Mouse (Mus musculus): ENCODE measurements around the gene Plod3. TPM values are rescaled to one million over a fixed set of nuclear protein-coding genes. Genes with fewer than 3 reads are reported as not detected.

The Plod3 gene
- polyA plus RNA-seq, 1 experiment, result 124 TPM

DNA sequence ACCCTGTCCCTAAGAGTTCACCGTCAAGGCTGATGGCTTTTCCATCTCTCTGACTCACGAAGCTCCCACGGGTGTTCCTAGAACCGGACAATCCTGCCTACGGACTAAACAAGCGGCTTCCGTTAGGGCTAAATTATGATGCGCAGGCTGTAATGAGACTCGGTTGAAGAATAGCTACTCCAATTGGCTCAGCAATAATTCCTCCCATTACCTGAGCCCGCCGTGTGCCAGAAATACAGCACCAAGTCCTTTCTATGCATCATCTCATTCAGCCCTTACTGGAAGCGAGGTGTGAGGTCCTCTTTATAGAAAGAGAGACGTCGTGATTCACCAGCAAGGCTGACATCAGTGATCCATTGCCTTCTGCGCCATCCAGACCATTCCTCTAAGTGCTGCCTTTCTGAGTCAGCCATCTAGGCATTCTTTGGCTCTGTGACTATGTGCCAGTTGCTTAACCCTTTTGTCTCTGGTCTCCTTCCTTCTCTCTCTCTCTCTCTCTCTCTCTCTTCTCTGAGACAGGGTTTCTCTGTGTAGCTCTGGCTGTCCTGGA is 25.7 kb downstream of the Plod3 start:
- H3K4me2 ChIP-seq (ENCODE audit: low read depth), result no peak overlapping the region

DNA sequence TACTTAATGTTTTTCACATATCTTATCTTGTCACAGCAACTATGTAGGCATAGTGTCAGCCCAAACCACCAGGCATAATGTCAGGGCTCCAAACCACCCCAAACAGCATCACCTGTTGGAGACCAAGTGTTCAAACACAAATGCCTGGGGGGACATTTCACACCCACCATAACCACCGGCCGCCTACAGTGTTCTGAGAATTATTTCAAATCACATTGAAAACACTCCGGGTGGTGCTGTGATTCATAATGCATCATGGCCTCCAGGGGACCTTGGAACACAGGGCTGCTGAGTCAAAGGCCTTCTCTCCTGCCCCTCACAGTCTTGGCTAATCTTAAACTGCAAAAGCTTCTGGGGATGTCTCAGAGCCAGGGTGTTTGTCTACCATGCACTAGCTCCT is 29.1 kb downstream of the Plod3 start:
- Histone ChIP-seq H3K27me3 (ENCODE audit: control insufficient read depth, insufficient read depth, insufficient read length) (no peaks in the 10 kb centered on the region), H3K36me3 (ENCODE audit: control insufficient read depth, insufficient read depth) (no peaks in the 10 kb centered on the region), H3K4me2 (ENCODE audit: low read depth) (no peak overlapping the region), H3K4me3 (no peak overlapping the region), H3ac (ENCODE audit: control insufficient read depth, insufficient read length) (no peak overlapping the region), H3K79me2 (ENCODE audit: control insufficient read depth, insufficient read depth) (no peaks in the 10 kb centered on the region)
- TF ChIP-seq REST (IDR thresholded peaks at IDR 0.05; ENCODE audit: insufficient read depth, insufficient read length) (no peak), MYOD1 (IDR thresholded peaks at IDR 0.05; ENCODE audit: control insufficient read depth in 1 of 3, insufficient read length in 2 of 3, low read depth in 2 of 3) (peak in 1 of 3 experiments; percentile 60)

More for the DNA sequence above, 25.7 kb downstream of the Plod3 start:
- Histone ChIP-seq H3ac (ENCODE audit: control insufficient read depth, insufficient read length) (no peak overlapping the region), H3K79me2 (ENCODE audit: control insufficient read depth, insufficient read depth) (no peaks in the 10 kb centered on the region), H3K36me3 (ENCODE audit: control insufficient read depth, insufficient read depth) (no peaks in the 10 kb centered on the region), H3K4me3 (no peak overlapping the region), H3K27me3 (ENCODE audit: control insufficient read depth, insufficient read depth, insufficient read length) (no peaks in the 10 kb centered on the region)
- TF ChIP-seq TCF12 (IDR thresholded peaks at IDR 0.05; ENCODE audit: insufficient read depth, poor library complexity, severe bottlenecking) (no peak), MYOG (IDR thresholded peaks at IDR 0.05; ENCODE audit: control insufficient read depth in 1 of 3, insufficient read depth in 1 of 3, insufficient read length in 2 of 3, low read depth in 2 of 3) (no peak), TCF3 (IDR thresholded peaks at IDR 0.05; ENCODE audit: insufficient read length, low read depth) (no peak), MAX (IDR thresholded peaks at IDR 0.05; ENCODE audit: low read depth) (no peak), USF1 (IDR thresholded peaks at IDR 0.05; ENCODE audit: low read depth) (no peak), POLR2AphosphoS2 (IDR thresholded peaks at IDR 0.05; ENCODE audit: insufficient read length, low read depth) (no peak), MYOD1 (IDR thresholded peaks at IDR 0.05; ENCODE audit: control insufficient read depth in 1 of 3, insufficient read length in 2 of 3, low read depth in 2 of 3) (no peak), SRF (IDR thresholded peaks at IDR 0.05; ENCODE audit: control insufficient read depth, insufficient read length, low read depth) (no peak), POLR2A (IDR thresholded peaks at IDR 0.05; ENCODE audit: insufficient read length, low read depth) (no peak), E2F4 (IDR thresholded peaks at IDR 0.05; ENCODE audit: insufficient read depth) (no peak), REST (IDR thresholded peaks at IDR 0.05; ENCODE audit: insufficient read depth, insufficient read length) (no peak), CEBPB (IDR thresholded peaks at IDR 0.05; ENCODE audit: insufficient read depth, poor library complexity, severe bottlenecking) (no peak)

DNA sequence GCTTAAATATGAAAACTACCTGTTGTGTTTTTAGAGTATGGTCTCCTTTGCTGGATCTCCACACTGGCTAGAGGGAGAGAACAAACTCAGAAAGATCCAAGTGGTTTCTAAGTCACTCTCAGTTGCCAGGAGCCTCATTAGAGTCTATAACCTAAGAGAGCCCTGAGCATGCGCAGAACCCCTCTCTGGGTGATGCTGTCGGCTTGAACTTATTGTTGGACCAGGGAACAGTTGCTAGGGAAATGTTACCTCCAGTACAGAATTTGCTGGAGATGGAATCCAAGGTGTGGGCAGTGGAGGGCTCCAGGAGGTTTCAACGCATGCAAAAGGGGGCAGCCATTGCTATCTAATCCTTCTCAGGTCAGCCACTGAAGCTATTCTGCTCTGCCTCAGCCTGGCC is 37.5 kb downstream of the Plod3 start:
- H3K4me3 ChIP-seq, result no peak overlapping the region
- TF ChIP-seq CEBPB (IDR thresholded peaks at IDR 0.05; ENCODE audit: insufficient read depth, poor library complexity, severe bottlenecking), result no peak
- TF ChIP-seq REST (IDR thresholded peaks at IDR 0.05; ENCODE audit: insufficient read depth, insufficient read length), result no peak
- peaks cover 18% of the 10 kb centered on the region for H3K27me3 ChIP-seq (ENCODE audit: control insufficient read depth, insufficient read depth, insufficient read length)

DNA sequence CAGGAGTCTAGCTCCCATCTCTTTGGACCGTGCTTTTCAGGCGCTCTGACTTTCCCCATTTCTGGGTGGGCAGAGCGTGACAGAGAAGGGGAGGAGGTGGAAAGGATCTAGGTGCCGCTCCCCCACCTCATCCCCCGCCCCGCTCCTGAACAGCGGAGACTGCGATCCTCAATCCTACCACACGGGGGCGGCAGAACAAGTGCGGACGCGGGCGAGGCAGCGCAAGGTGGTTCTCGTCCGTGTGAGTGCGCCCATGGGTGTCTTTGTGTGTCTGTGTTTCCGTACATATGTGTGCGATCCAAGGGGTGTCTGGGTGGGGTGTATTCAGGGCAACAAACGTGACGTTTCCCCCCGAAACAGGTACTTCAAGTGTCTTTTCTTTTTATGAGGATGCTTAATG is 38.3 kb downstream of the Plod3 start:
- TF ChIP-seq USF1 (IDR thresholded peaks at IDR 0.05; ENCODE audit: low read depth) (no peak), MYOG (IDR thresholded peaks at IDR 0.05; ENCODE audit: control insufficient read depth in 1 of 3, insufficient read depth in 1 of 3, insufficient read length in 2 of 3, low read depth in 2 of 3) (no peak), REST (IDR thresholded peaks at IDR 0.05; ENCODE audit: insufficient read depth, insufficient read length) (peak; percentile 7), MYOD1 (IDR thresholded peaks at IDR 0.05; ENCODE audit: control insufficient read depth in 1 of 3, insufficient read length in 2 of 3, low read depth in 2 of 3) (peak in 1 of 3 experiments; percentile 17), CEBPB (IDR thresholded peaks at IDR 0.05; ENCODE audit: insufficient read depth, poor library complexity, severe bottlenecking) (no peak), E2F4 (IDR thresholded peaks at IDR 0.05; ENCODE audit: insufficient read depth) (no peak), TCF3 (IDR thresholded peaks at IDR 0.05; ENCODE audit: insufficient read length, low read depth) (no peak), MAX (IDR thresholded peaks at IDR 0.05; ENCODE audit: low read depth) (no peak)
- Histone ChIP-seq H3K79me2 (ENCODE audit: control insufficient read depth, insufficient read depth) (no peaks in the 10 kb centered on the region), H3K36me3 (ENCODE audit: control insufficient read depth, insufficient read depth) (no peaks in the 10 kb centered on the region), H3K4me2 (ENCODE audit: low read depth) (peak overlapping the region; percentile 59), H3K4me3 (no peak overlapping the region), H3K27me3 (ENCODE audit: control insufficient read depth, insufficient read depth, insufficient read length) (peaks cover 18% of the 10 kb centered on the region), H3ac (ENCODE audit: control insufficient read depth, insufficient read length) (no peak overlapping the region)

More for the DNA sequence above, 37.5 kb downstream of the Plod3 start:
- H3ac ChIP-seq (ENCODE audit: control insufficient read depth, insufficient read length), result no peak overlapping the region
- no peaks in the 10 kb centered on the region for H3K36me3 ChIP-seq (ENCODE audit: control insufficient read depth, insufficient read depth)
- no peaks in the 10 kb centered on the region for H3K79me2 ChIP-seq (ENCODE audit: control insufficient read depth, insufficient read depth)
- no peak overlapping the region for H3K4me2 ChIP-seq (ENCODE audit: low read depth)

DNA sequence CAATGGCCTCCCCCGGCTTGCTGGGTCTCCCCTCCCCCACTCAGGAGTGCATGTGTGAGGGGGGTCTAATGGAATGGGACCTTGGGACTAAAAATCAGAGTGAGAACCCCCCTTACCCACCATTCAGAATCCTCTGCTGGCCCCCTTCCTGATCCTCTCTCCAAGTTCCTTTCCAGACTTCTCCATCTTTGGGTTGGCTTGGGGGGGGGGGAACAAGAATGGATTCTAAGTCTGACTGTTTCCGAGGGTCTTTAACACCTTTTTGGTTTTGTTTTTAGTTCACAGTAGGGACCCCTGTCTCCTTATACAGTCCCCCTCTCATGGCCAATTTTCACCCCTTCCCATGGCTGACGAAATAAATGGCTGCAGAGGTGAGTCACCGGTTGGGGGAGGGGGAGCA is 39.3 kb downstream of the Plod3 start, which contains the start of gene Vgf:
TSS of gene Vgf (plus strand) at position 301 of the 400 bp plus-strand sequence.
- Histone ChIP-seq H3K27me3 (ENCODE audit: control insufficient read depth, insufficient read depth, insufficient read length) (peaks cover 18% of the 10 kb centered on the region), H3ac (ENCODE audit: control insufficient read depth, insufficient read length) (no peak within 1 kb of the TSS), H3K4me2 (ENCODE audit: low read depth) (peak within 1 kb of the TSS; percentile 59), H3K36me3 (ENCODE audit: control insufficient read depth, insufficient read depth) (no peaks in the 10 kb centered on the region), H3K79me2 (ENCODE audit: control insufficient read depth, insufficient read depth) (no peaks in the 10 kb centered on the region), H3K4me3 (no peak within 1 kb of the TSS)
- TF ChIP-seq TCF12 (IDR thresholded peaks at IDR 0.05; ENCODE audit: insufficient read depth, poor library complexity, severe bottlenecking) (no peak), REST (IDR thresholded peaks at IDR 0.05; ENCODE audit: insufficient read depth, insufficient read length) (no peak), MYOG (IDR thresholded peaks at IDR 0.05; ENCODE audit: control insufficient read depth in 1 of 3, insufficient read depth in 1 of 3, insufficient read length in 2 of 3, low read depth in 2 of 3) (no peak), TCF3 (IDR thresholded peaks at IDR 0.05; ENCODE audit: insufficient read length, low read depth) (no peak), SRF (IDR thresholded peaks at IDR 0.05; ENCODE audit: control insufficient read depth, insufficient read length, low read depth) (no peak), POLR2A (IDR thresholded peaks at IDR 0.05; ENCODE audit: insufficient read length, low read depth) (no peak), POLR2AphosphoS2 (IDR thresholded peaks at IDR 0.05; ENCODE audit: insufficient read length, low read depth) (no peak), E2F4 (IDR thresholded peaks at IDR 0.05; ENCODE audit: insufficient read depth) (no peak), MYOD1 (IDR thresholded peaks at IDR 0.05; ENCODE audit: control insufficient read depth in 1 of 3, insufficient read length in 2 of 3, low read depth in 2 of 3) (no peak), CEBPB (IDR thresholded peaks at IDR 0.05; ENCODE audit: insufficient read depth, poor library complexity, severe bottlenecking) (no peak), MAX (IDR thresholded peaks at IDR 0.05; ENCODE audit: low read depth) (no peak), USF1 (IDR thresholded peaks at IDR 0.05; ENCODE audit: low read depth) (no peak)

Data from myocyte (in vitro differentiated cells).